Mouse (Mus musculus) cerebellum, adult 2 months (tissue): ENCODE data around the gene Mrps23. TPM values are rescaled to one million over a fixed set of nuclear protein-coding genes. Genes with fewer than 3 reads are reported as not detected.

ENCODE experiments used
- DNase-seq, 2 experiments: peaks; one replicate each; pipeline ENCODE4 v3.0.0; 2021
- H3K27ac ChIP-seq: fragments of 200-500 bp; 2 replicates; pipeline ENCODE4 v1.5.1; 2012; ENCODE audit warnings: low read length, control low read depth, inconsistent platforms; ENCODE audit not compliant: insufficient read depth
- H3K27me3 ChIP-seq: fragments of 200-500 bp; 2 replicates; pipeline ENCODE4 v1.6.1; 2012; ENCODE audit warnings: inconsistent platforms, mild to moderate bottlenecking, low read length, moderate library complexity; ENCODE audit not compliant: control insufficient read depth, insufficient read depth
- H3K4me1 ChIP-seq: fragments of 200-500 bp; 2 replicates; pipeline ENCODE4 v1.6.1; 2011; ENCODE audit warnings: low read length; ENCODE audit not compliant: control insufficient read depth, insufficient read depth
- H3K4me3 ChIP-seq: fragments of 200-500 bp; replicated peaks from 2 replicates; pipeline ENCODE3; 2011; ENCODE audit warnings: mild to moderate bottlenecking, low read depth, low read length, control low read depth; ENCODE audit not compliant: insufficient read depth
- CTCF ChIP-seq: fragments of 200-500 bp; IDR thresholded peaks from 2 replicates; pipeline ENCODE4 v1.5.1; 2011; ENCODE audit warnings: low read depth, mild to moderate bottlenecking, control low read depth, low read length, moderate library complexity, borderline replicate concordance; ENCODE audit not compliant: insufficient read depth
- POLR2A ChIP-seq: fragments of 200-500 bp; IDR thresholded peaks from 2 replicates; pipeline ENCODE4 v1.6.1; 2011; ENCODE audit warnings: low read length, control low read depth, borderline replicate concordance; ENCODE audit not compliant: insufficient read depth
- WGBS: fragments of 180-500 bp; shearing (Covaris S2); methylation state at CpG from one replicate; pipeline ENCODE4 v1.1.7; 2018; 5-methylcytosine and 5-hydroxymethylcytosine counted together
- polyA plus RNA-seq: library from polyadenylated mRNA; depleted of rRNA; stranded (reverse); fragments of >200 nt; gene quantifications from 2 replicates; pipeline ENCODE4 v1.2.3, GENCODE M21; 2012

Gene Mrps23
- polyA plus RNA-seq, 1 experiment = 90.4 TPM

- peak; percentile 32 for TF ChIP-seq POLR2A
- no peak for TF ChIP-seq CTCF
- H3K27ac ChIP-seq = peak overlapping the region; percentile 98
- no peaks in the 10 kb centered on the region for H3K27me3 ChIP-seq
- peaks cover 44% of the 10 kb centered on the region for H3K4me1 ChIP-seq
- WGBS = 3% methylated on average over 20 of the region's 33 CpGs
- H3K4me3 ChIP-seq = peak overlapping the region; percentile 57
- DNase-seq = peak; percentile 80 to 81
Observed at GRCm38 (mm10) chr11:88161051-88161581, 43.1 kb upstream of the Mrps23 start.

- Histone ChIP-seq H3K27me3 (no peaks in the 10 kb centered on the region), H3K4me3 (peak overlapping the region; percentile 87), H3K27ac (peak overlapping the region; percentile 98), H3K4me1 (peaks cover 37% of the 10 kb centered on the region)
- DNase-seq = peak; percentile 93
- WGBS = under 1% methylated on average over 14 of the region's 15 CpGs
- TF ChIP-seq CTCF = peak; percentile 91
- TF ChIP-seq POLR2A = 0 out of 2 replicates have a peak, but pooled peaks have one; percentile 21
Observed at GRCm38 (mm10) chr11:88161651-88162362, 42.4 kb upstream of the Mrps23 start.

- DNase-seq = no peak
- H3K4me1 ChIP-seq = peaks cover 33% of the 10 kb centered on the region
- H3K27me3 ChIP-seq = no peaks in the 10 kb centered on the region
- no peak overlapping the region for H3K27ac ChIP-seq
- H3K4me3 ChIP-seq = no peak overlapping the region
- WGBS = 64% methylated on average over 4 of the region's 4 CpGs
- TF ChIP-seq POLR2A = no peak
- TF ChIP-seq CTCF = no peak
Observed at GRCm38 (mm10) chr11:88162740-88163139, 41.4 kb upstream of the Mrps23 start.

GRCm38 (mm10) chr11:88164213-88164723 lies 39.9 kb upstream of the Mrps23 start:
- no peak for DNase-seq
- Histone ChIP-seq H3K4me3 (no peak overlapping the region), H3K27me3 (no peaks in the 10 kb centered on the region), H3K4me1 (peaks cover 23% of the 10 kb centered on the region), H3K27ac (peak overlapping the region; percentile 26; the same call in 1 of the 2 replicates)
- TF ChIP-seq CTCF = no peak
- no peak for TF ChIP-seq POLR2A
- WGBS = 63% methylated on average over 7 of the region's 7 CpGs

- H3K27ac ChIP-seq = peak overlapping the region; percentile 26; the same call in 1 of the 2 replicates
- no peaks in the 10 kb centered on the region for H3K27me3 ChIP-seq
- peaks cover 19% of the 10 kb centered on the region for H3K4me1 ChIP-seq
- TF ChIP-seq CTCF (no peak), POLR2A (no peak)
- WGBS = 7% methylated on average over 15 of the region's 15 CpGs
- DNase-seq = peak; percentile 78 to 80
- H3K4me3 ChIP-seq = no peak overlapping the region
Observed at GRCm38 (mm10) chr11:88164801-88165377, 39.3 kb upstream of the Mrps23 start.

- Histone ChIP-seq H3K4me1 (peaks cover 14% of the 10 kb centered on the region), H3K4me3 (no peak overlapping the region), H3K27ac (no peak overlapping the region), H3K27me3 (no peaks in the 10 kb centered on the region)
- no peak for TF ChIP-seq POLR2A
- no peak for TF ChIP-seq CTCF
- 78% methylated on average over 10 of the region's 10 CpGs for WGBS
- no peak for DNase-seq
Observed at GRCm38 (mm10) chr11:88165683-88166364, 38.4 kb upstream of the Mrps23 start.

- Histone ChIP-seq H3K27ac (no peak overlapping the region), H3K27me3 (no peaks in the 10 kb centered on the region), H3K4me3 (no peak overlapping the region), H3K4me1 (peaks cover 14% of the 10 kb centered on the region)
- 88% methylated on average over 7 of the region's 7 CpGs for WGBS
- DNase-seq = no peak
- TF ChIP-seq POLR2A (no peak), CTCF (no peak)
Observed at GRCm38 (mm10) chr11:88166471-88166870, 37.7 kb upstream of the Mrps23 start.
